Mouse (Mus musculus) CH12.LX (cell line): ENCODE measurements around the gene Xcl1.

Experiments used
- BHLHE40 ChIP-seq: IDR thresholded peaks from 2 replicates; pipeline ENCODE4 v1.6.1; 2011; ENCODE audit warnings: mild to moderate bottlenecking, low read depth, low read length, improper control_type of control experiment
- CTCF ChIP-seq, 2 experiments: IDR thresholded peaks in 1 of 2; conservative IDR thresholded peaks in 1 of 2; 2 replicates each; pipeline ENCODE4 v1.5.1; 2011 to 2012; ENCODE audit warnings: low read depth in 2 of 2, low read length in 2 of 2, improper control_type of control experiment in 1 of 2, inconsistent platforms in 1 of 2, mild to moderate bottlenecking in 1 of 2, moderate library complexity in 1 of 2
- GABPA ChIP-seq: IDR thresholded peaks from 2 replicates; pipeline ENCODE4 v1.6.1; 2012; ENCODE audit warnings: low read depth, low read length, improper control_type of control experiment, inconsistent platforms; ENCODE audit not compliant: insufficient replicate concordance
- IRF4 ChIP-seq: IDR thresholded peaks from 2 replicates; pipeline ENCODE4 v1.6.1; 2014; ENCODE audit warnings: low read depth, mild to moderate bottlenecking, inconsistent platforms, low read length, improper control_type of control experiment
- MAFK ChIP-seq: IDR thresholded peaks from 2 replicates; pipeline ENCODE4 v1.6.1; 2011; ENCODE audit warnings: low read length, improper control_type of control experiment; ENCODE audit not compliant: insufficient replicate concordance
- NRF1 ChIP-seq: IDR thresholded peaks from 2 replicates; pipeline ENCODE4 v1.6.1; 2014; ENCODE audit warnings: low read depth, mild to moderate bottlenecking, inconsistent platforms, low read length, improper control_type of control experiment, moderate library complexity
- POLR2A ChIP-seq: IDR thresholded peaks from 2 replicates; pipeline ENCODE4 v1.6.1; 2011; ENCODE audit warnings: low read depth, mild to moderate bottlenecking, improper control_type of control experiment, low read length
- RCOR1 ChIP-seq: conservative IDR thresholded peaks from 2 replicates; pipeline ENCODE4 v1.6.1; 2012; ENCODE audit warnings: low read depth, mild to moderate bottlenecking, inconsistent platforms, low read length, improper control_type of control experiment
- TCF12 ChIP-seq: IDR thresholded peaks from 2 replicates; pipeline ENCODE4 v1.6.1; 2014; ENCODE audit warnings: low read depth, mild to moderate bottlenecking, inconsistent platforms, low read length, improper control_type of control experiment
- USF1 ChIP-seq: IDR thresholded peaks from 2 replicates; pipeline ENCODE4 v1.6.1; 2014; ENCODE audit warnings: low read depth, mild to moderate bottlenecking, inconsistent platforms, low read length, improper control_type of control experiment
- ZMIZ1 ChIP-seq: IDR thresholded peaks from 2 replicates; pipeline ENCODE4 v1.6.1; 2012; ENCODE audit warnings: low read depth, mild to moderate bottlenecking, inconsistent platforms, low read length, improper control_type of control experiment
- ZNF384 ChIP-seq: IDR thresholded peaks from 2 replicates; pipeline ENCODE4 v1.6.1; 2012; ENCODE audit warnings: low read depth, low read length, improper control_type of control experiment, inconsistent platforms

GRCm38 (mm10) chr1:164959160-164959559 lies 23.8 kb upstream of the Xcl1 start:
- TF ChIP-seq TCF12 (no peak), CTCF (conservative IDR thresholded peaks at IDR 0.05 in 1 of 2, IDR thresholded peaks at IDR 0.05 in 1 of 2; ENCODE audit: low read depth in 2 of 2, low read length in 2 of 2) (no peak), NRF1 (no peak), BHLHE40 (no peak), GABPA (no peak), RCOR1 (no peak), POLR2A (no peak), USF1 (no peak), IRF4 (no peak), ZMIZ1 (no peak), ZNF384 (no peak), MAFK (no peak)
